ENCODE assay signal across 14 mouse cellular contexts in the genomic region with DNA sequence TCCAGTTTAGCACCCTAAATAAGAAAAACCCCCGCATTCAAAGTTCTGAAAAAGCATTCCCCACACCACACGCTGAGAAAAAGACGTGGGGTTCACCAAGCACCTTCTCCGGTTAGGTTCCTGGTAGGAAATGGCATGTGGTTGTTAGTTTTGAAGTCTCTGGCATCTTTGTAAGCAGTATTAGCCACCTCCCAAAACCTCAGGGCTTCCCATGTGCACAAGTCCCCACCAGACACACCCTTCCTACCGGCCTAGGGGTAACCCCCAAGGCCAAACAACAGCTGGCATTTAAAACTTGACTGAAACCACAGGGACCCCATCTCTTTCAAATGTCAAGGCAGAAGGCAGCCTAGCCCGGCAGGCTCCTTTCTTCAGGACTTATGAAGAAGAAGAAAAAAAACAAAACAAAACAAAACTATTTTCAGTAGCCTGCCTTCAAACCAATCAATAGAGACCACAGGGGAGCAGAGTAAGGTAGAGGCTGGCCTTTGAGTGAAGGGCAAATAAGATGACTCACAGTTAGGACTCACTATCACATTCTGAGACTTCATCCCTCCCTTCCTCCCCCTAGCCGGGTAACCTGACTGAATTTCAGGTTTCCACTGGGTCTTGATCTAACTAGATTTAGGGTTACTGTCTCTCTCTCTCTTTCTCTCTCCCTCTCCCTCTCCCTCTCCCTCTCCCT.
DNase-seq lines count a peak whose midpoint lies in the region; ATAC-seq lines count a peak whose summit lies in the region.
"Had no signal": no experiment of that assay in that cellular context is flagged by ENCODE, and none has a peak within 500 bp of the region (broad histone marks: within the 10 kb centered on the region; RNA-seq: fewer than 3 reads in every experiment).

No protein-coding gene starts in this region.

- intact Hi-C loops in gastrocnemius, postnatal 14 days (cut with DNase I; ENCODE audit: low total_unique reads), result no loop called here

- no peaks in the 10 kb centered on the region for H3K36me3 ChIP-seq in embryonic facial prominence, embryonic 13.5 days
- no peaks in the 10 kb centered on the region for H3K36me3 ChIP-seq in splenic B cell, adult 2 months (ENCODE audit: control insufficient read depth, insufficient read depth, low read length, poor library complexity, severe bottlenecking)
- H3K36me3 ChIP-seq: forebrain, embryonic 15.5 days; limb, embryonic 10.5 days; liver, embryonic 15.5 days had no signal

- no peaks in the 10 kb centered on the region for H3K9me3 ChIP-seq in embryonic facial prominence, embryonic 13.5 days
- H3K9me3 ChIP-seq: forebrain, embryonic 15.5 days; limb, embryonic 10.5 days; liver, embryonic 15.5 days had no signal

- no peak for ATAC-seq in embryonic facial prominence, embryonic 13.5 days (ENCODE audit: insufficient number of reproducible peaks, insufficient read depth, low FRiP score, low TSS enrichment, low read depth)
- ATAC-seq: forebrain, embryonic 15.5 days; intestine, postnatal 0 days; Patski had no signal

- no peak overlapping the region for H3K4me2 ChIP-seq in embryonic facial prominence, embryonic 13.5 days
- H3K4me2 ChIP-seq: forebrain, embryonic 15.5 days; liver, embryonic 15.5 days had no signal

- peak; percentile 35 to 37 for DNase-seq in B cell, adult 2 months
- peak; percentile 10 to 35 for DNase-seq in CD8-positive naive resting alpha-beta T cell, adult 2 months (ENCODE audit: low read depth in 2 of 2, low spot score in 2 of 2)
- DNase-seq in splenic B cell, adult 2 months (ENCODE audit: low read depth, low spot score), result peak; percentile 29
- DNase-seq in gastrocnemius, postnatal 14 days, result no peak
- no peak for DNase-seq in kidney, adult 18-20 months
- no peak for DNase-seq in adrenal gland, adult (ENCODE audit: inconsistent age in 2 of 2, low spot score in 1 of 2)
- DNase-seq: adrenal gland, postnatal 25 days; gastrocnemius, postnatal 25 days had no signal

- no peak overlapping the region for H3K9ac ChIP-seq in embryonic facial prominence, embryonic 13.5 days
- H3K9ac ChIP-seq: forebrain, embryonic 15.5 days; liver, embryonic 15.5 days had no signal

- H3K4me1 ChIP-seq in embryonic facial prominence, embryonic 13.5 days, result peaks cover 60% of the 10 kb centered on the region
- H3K4me1 ChIP-seq: liver, embryonic 15.5 days had no signal

- H3K27ac ChIP-seq in embryonic facial prominence, embryonic 13.5 days, result peak overlapping the region; percentile 19; the same call in 1 of the 2 replicates
- H3K27ac ChIP-seq: forebrain, embryonic 15.5 days; liver, embryonic 15.5 days had no signal

- WGBS in embryonic facial prominence, embryonic 13.5 days, result 27% methylated on average over 7 of the region's 7 CpGs

- no peak overlapping the region for H3K4me3 ChIP-seq in embryonic facial prominence, embryonic 13.5 days
- H3K4me3 ChIP-seq: forebrain, embryonic 15.5 days; liver, embryonic 15.5 days had no signal

- no peaks in the 10 kb centered on the region for H3K27me3 ChIP-seq in embryonic facial prominence, embryonic 13.5 days
- no peaks in the 10 kb centered on the region for H3K27me3 ChIP-seq in splenic B cell, adult 2 months (ENCODE audit: control insufficient read depth, insufficient read depth, low read length, poor library complexity, severe bottlenecking)
- H3K27me3 ChIP-seq: forebrain, embryonic 15.5 days; liver, embryonic 15.5 days; Patski had no signal

Comparison
In these comparisons a context has a peak if more than half of its experiments do, and no peak if none do; other contexts are left out.
1. DNase-seq: peak in B cell, adult 2 months (2 of 2), CD8-positive naive resting alpha-beta T cell, adult 2 months (2 of 2) and splenic B cell, adult 2 months (single experiment); none in gastrocnemius, postnatal 14 days (single experiment), kidney, adult 18-20 months (single experiment) and adrenal gland, adult (0 of 2).